8 mouse cellular contexts compared by ENCODE assay signal in the genomic region with DNA sequence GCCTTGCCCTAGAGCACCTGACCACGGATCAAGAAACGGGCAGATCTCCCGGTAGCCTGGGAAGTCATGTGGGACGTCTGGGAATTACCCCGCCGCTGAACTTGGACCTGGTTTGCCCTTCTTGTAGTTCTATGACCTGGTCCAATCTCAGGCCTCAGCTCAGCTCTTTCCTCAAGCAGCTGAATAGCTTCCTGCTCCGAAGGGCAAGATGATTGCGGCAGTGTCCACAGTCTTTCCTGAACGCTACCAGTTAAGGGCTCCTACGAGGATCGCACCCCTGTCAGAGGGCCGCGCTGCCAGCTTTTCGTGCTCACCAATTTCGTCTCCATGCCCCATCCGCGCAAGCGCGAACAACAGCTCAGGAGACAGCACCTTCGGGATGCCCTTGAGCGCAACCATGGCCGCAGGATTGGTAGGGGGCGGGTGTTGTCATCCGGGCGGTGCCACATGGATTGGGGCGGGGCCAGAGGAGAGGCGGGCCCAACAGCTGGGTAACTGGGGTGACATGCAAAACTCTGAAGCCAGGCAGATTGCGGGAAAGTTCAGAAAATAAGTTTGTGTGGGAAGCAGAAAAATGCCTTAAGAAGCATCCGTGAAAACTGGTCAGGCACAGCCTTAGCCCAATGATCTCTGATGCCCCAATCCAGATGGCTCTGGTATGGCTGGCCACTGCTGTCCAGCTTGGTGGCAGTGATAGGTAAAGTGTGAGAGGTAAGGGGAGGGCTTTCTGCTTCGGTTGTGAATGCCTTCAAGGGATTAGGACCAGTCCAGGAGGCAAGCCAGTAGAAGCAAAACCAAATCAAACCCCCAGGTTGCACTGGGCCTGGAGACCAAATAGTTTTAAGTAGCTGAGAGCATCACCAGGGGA. TPM values are rescaled to one million over a fixed set of nuclear protein-coding genes. Genes with fewer than 3 reads are reported as not detected.
A peak's percentile ranks its signal among the peaks of the same experiment; 100 is the strongest.
DNase-seq lines count a peak whose midpoint lies in the region; ATAC-seq lines count a peak whose summit lies in the region.

TSS of gene Fuom (minus strand) at position 449 of the 868 bp plus-strand sequence.

- no peak within 1 kb of the TSS for H3K27ac ChIP-seq in lung, embryonic 16.5 days (ENCODE audit: low read length)

- H3K4me2 ChIP-seq in lung, embryonic 16.5 days (ENCODE audit: low read depth, low read length) = peak within 1 kb of the TSS; percentile 86

- WGBS in lung, embryonic 16.5 days = under 1% methylated on average over 30 of the region's 30 CpGs

- H3K4me3 ChIP-seq in lung, embryonic 16.5 days (ENCODE audit: low read length) = peak within 1 kb of the TSS; percentile 55

- ATAC-seq in lung, embryonic 16.5 days (ENCODE audit: low read depth) = peak; percentile 94

- H3K27me3 ChIP-seq in lung, embryonic 16.5 days (ENCODE audit: control insufficient read depth, insufficient read depth, low read depth, low read length) = no peaks in the 10 kb centered on the region

- H3K9me3 ChIP-seq in lung, embryonic 16.5 days (ENCODE audit: control insufficient read depth, low read length) = no peaks in the 10 kb centered on the region

- H3K36me3 ChIP-seq in lung, embryonic 16.5 days (ENCODE audit: control insufficient read depth, insufficient read depth, low read length) = peaks cover 11% of the 10 kb centered on the region; the same call in 1 of the 2 replicates

- DNase-seq in Muller cell, postnatal 12 days (ENCODE audit: inconsistent ontology term) = peak; percentile 89
- DNase-seq in cerebellum, adult 8-10 months = peak; percentile 82
- peak; percentile 63 for DNase-seq in forelimb bud, embryonic 11.5 days (ENCODE audit: low read depth, low spot score)
- peak; percentile 91 for DNase-seq in heart, postnatal 4 days
- DNase-seq in layer of hippocampus, adult 9-11 months = peak; percentile 86
- DNase-seq in ovary, postnatal 10 days (ENCODE audit: low spot score) = peak; percentile 64
- peak; percentile 89 for DNase-seq in thymus, postnatal 0 days (ENCODE audit: low spot score)

- H3K9ac ChIP-seq in lung, embryonic 16.5 days (ENCODE audit: low read length) = peak within 1 kb of the TSS; percentile 69

- H3K4me1 ChIP-seq in lung, embryonic 16.5 days (replicated peaks; ENCODE audit: control insufficient read depth, insufficient read depth, low read length) = peaks cover 12% of the 10 kb centered on the region

RNA-seq across cellular contexts. Expression of gene Fuom, which starts in this region (rescaled TPM):
- 100 to 1,000 TPM; 106 to 119 TPM for total RNA-seq in heart, postnatal 4 days (2021)
- polyA plus RNA-seq in lung, embryonic 16.5 days (2015; fragmentation: Nextera tagmentation; extraction: Ambion mirVana) = 18.6 and 21.4 TPM in 2 replicates
- 27.8 and 28.6 TPM in 2 replicates for polyA plus RNA-seq in thymus, postnatal 0 days (2015; fragmentation: Nextera tagmentation; extraction: Ambion mirVana)
